Mouse (Mus musculus): ENCODE results near the gene Csgalnact2. TPM values are rescaled to one million over a fixed set of nuclear protein-coding genes. Genes with fewer than 3 reads are reported as not detected.

The Csgalnact2 gene
- 54.6 TPM for polyA plus RNA-seq (2014; fragmentation: Illumina TruSeq; extraction: RNeasy Lipid Tissue Mini Kit (QIAGEN cat#74804); ENCODE audit: low read depth, low replicate concordance)

DNA sequence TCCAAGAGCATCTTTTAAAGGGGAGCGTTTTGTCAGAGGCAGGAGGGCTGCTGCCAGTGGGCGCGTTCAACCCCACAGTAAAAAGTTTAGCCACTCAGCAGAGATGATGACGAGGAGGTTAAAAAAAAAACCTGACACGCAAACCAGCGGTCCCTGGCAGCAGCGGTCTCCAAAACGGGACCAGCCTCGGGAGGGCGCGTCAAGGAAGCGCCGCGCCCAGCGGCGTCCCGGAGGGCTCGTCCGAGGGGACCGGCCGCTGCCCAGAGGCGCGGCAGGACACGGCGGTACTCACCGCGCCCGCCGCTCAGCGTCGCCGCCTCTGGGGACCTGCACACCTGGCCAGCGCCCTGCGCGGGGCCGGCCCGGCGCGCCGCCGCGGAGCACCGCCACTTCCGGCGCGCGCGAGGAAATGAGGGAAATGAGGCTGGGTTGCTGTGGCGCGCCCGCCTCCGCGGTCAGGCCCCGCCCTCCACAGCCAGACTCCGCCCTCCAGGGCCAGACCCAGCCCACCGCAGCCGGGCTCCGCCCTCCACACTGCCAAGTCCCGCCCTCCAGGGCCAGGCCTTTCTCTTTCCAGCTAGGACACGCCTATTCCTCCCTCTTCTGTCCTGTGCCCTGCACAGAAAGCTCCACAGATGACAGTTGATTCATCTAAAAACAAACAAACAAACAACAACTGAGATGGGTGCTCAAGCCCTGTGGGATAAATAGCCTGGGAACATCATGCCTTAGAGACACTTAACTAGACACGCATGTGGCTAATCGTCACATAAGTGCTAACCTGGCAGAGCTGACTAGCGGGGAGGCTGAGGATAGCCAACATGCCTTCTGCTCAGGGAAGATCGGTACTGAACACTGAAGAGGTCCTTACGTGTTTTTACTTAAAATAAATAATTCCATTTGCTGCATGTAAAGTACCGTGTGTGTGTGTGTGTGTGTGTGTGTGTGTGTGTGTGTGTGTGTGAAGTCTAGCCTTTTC lies at the start of gene Csgalnact2:
TSS of gene Csgalnact2 (minus strand) at position 410 of the 979 bp plus-strand sequence.

Other genes with a start within 250 kb of the Csgalnact2 start
- gene Hnrnpf, start 238.8 kb downstream of the Csgalnact2 start, polyA plus RNA-seq (2014; fragmentation: Illumina TruSeq; extraction: RNeasy Lipid Tissue Mini Kit (QIAGEN cat#74804); ENCODE audit: low read depth, low replicate concordance), result 333 TPM
- 14.9 TPM for gene Fxyd4, start 201.4 kb downstream of the Csgalnact2 start, polyA plus RNA-seq (2014; fragmentation: Illumina TruSeq; extraction: RNeasy Lipid Tissue Mini Kit (QIAGEN cat#74804); ENCODE audit: low read depth, low replicate concordance)
- 0.44 TPM for gene Rasgef1a, start 127.7 kb downstream of the Csgalnact2 start, polyA plus RNA-seq (2014; fragmentation: Illumina TruSeq; extraction: RNeasy Lipid Tissue Mini Kit (QIAGEN cat#74804); ENCODE audit: low read depth, low replicate concordance)
- gene Ret, start 58.6 kb upstream of the Csgalnact2 start, polyA plus RNA-seq (2014; fragmentation: Illumina TruSeq; extraction: RNeasy Lipid Tissue Mini Kit (QIAGEN cat#74804); ENCODE audit: low read depth, low replicate concordance), result 0.16 TPM

All from kidney, adult 10 weeks (tissue).